Mouse (Mus musculus): ENCODE measurements around the gene Plcl1.
"Not testable (repeated sequence)": the region's sequence is repeated elsewhere in the genome, so short reads cannot be mapped to it uniquely, and the experiment has no call there.

Plcl1 gene

GRCm38 (mm10) chr1:55445043-55445688 lies 39.4 kb downstream of the Plcl1 start:
- no peak for DNase-seq (ENCODE audit: low spot score)

- peak; percentile 16 for DNase-seq (ENCODE audit: low spot score)
Measured at GRCm38 (mm10) chr1:55445689-55446044, 39.9 kb downstream of the Plcl1 start.

GRCm38 (mm10) chr1:55446273-55446672 lies 40.6 kb downstream of the Plcl1 start:
- DNase-seq (ENCODE audit: low spot score) = no peak

GRCm38 (mm10) chr1:55446876-55447275 lies 41.2 kb downstream of the Plcl1 start:
- DNase-seq (ENCODE audit: low spot score) = no peak

- DNase-seq (ENCODE audit: low spot score) = no peak
Measured at GRCm38 (mm10) chr1:55447661-55448060, 41.9 kb downstream of the Plcl1 start.

GRCm38 (mm10) chr1:55448104-55448503 lies 42.4 kb downstream of the Plcl1 start:
- DNase-seq (ENCODE audit: low spot score) = no peak

GRCm38 (mm10) chr1:55449779-55450178 lies 44.1 kb downstream of the Plcl1 start:
- no peak for DNase-seq (ENCODE audit: low spot score)

GRCm38 (mm10) chr1:55454119-55454518 lies 48.4 kb downstream of the Plcl1 start:
- DNase-seq (ENCODE audit: low spot score) = no peak

GRCm38 (mm10) chr1:55462301-55462700 lies 56.6 kb downstream of the Plcl1 start:
- no peak for DNase-seq (ENCODE audit: low spot score)

GRCm38 (mm10) chr1:55473756-55474155 lies 68.0 kb downstream of the Plcl1 start:
- DNase-seq (ENCODE audit: low spot score) = no peak

GRCm38 (mm10) chr1:55474976-55475375 lies 69.3 kb downstream of the Plcl1 start:
- DNase-seq (ENCODE audit: low spot score) = no peak

GRCm38 (mm10) chr1:55487371-55487770 lies 81.7 kb downstream of the Plcl1 start:
- not testable (repeated sequence) for DNase-seq (ENCODE audit: low spot score)

- no peak for DNase-seq (ENCODE audit: low spot score)
Measured at GRCm38 (mm10) chr1:55488261-55488660, 82.5 kb downstream of the Plcl1 start.

- DNase-seq (ENCODE audit: low spot score) = no peak
Measured at GRCm38 (mm10) chr1:55489355-55489754, 83.6 kb downstream of the Plcl1 start.

- no peak for DNase-seq (ENCODE audit: low spot score)
Measured at GRCm38 (mm10) chr1:55499872-55500271, 94.2 kb downstream of the Plcl1 start.

- DNase-seq (ENCODE audit: low spot score) = no peak
Measured at GRCm38 (mm10) chr1:55500981-55501682, 95.4 kb downstream of the Plcl1 start.

- DNase-seq (ENCODE audit: low spot score) = no peak
Measured at GRCm38 (mm10) chr1:55505811-55506210, 100.1 kb downstream of the Plcl1 start.

- DNase-seq (ENCODE audit: low spot score) = no peak
Measured at GRCm38 (mm10) chr1:55507061-55507460, 101.3 kb downstream of the Plcl1 start.

- no peak for DNase-seq (ENCODE audit: low spot score)
Measured at GRCm38 (mm10) chr1:55509587-55509986, 103.9 kb downstream of the Plcl1 start.

- no peak for DNase-seq (ENCODE audit: low spot score)
Measured at GRCm38 (mm10) chr1:55512165-55512564, 106.4 kb downstream of the Plcl1 start.

GRCm38 (mm10) chr1:55512799-55513198 lies 107.1 kb downstream of the Plcl1 start:
- not testable (repeated sequence) for DNase-seq (ENCODE audit: low spot score)

- DNase-seq (ENCODE audit: low spot score) = no peak
Measured at GRCm38 (mm10) chr1:55517182-55517581, 111.5 kb downstream of the Plcl1 start.

GRCm38 (mm10) chr1:55523966-55524365 lies 118.2 kb downstream of the Plcl1 start:
- no peak for DNase-seq (ENCODE audit: low spot score)

GRCm38 (mm10) chr1:55525100-55525499 lies 119.4 kb downstream of the Plcl1 start:
- DNase-seq (ENCODE audit: low spot score) = no peak

Data from lung, postnatal 25 days (tissue).